Mouse (Mus musculus): ENCODE measurements around the gene Adcy6.

DNA sequence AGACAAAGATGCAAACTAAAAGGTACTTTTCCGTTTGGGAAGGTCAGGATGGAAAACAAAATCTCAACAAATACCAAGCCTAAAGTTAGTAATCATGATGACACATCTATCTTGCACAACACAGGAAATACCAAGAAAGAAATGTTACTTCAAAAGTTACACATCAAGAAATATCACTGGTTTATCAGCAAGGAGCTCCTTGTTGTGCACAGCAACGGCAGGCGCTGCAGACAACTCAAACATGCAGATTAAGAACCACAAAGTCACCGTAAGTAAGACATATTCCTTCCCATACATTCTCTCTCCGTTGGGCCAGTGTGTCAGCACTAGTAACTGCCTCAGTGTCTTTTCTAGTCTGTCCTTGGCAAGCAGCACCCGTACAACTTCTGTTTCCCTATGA is 68.8 kb downstream of the Adcy6 start:
- no peak for TF ChIP-seq CTCF (IDR thresholded peaks at IDR 0.05; ENCODE audit: low read depth)
- TF ChIP-seq EP300 (optimal IDR thresholded peaks at IDR 0.05) = no peak
